Mouse (Mus musculus) myocyte (in vitro differentiated cells): ENCODE measurements around the gene Rnaseh2c. TPM values are rescaled to one million over a fixed set of nuclear protein-coding genes. Genes with fewer than 3 reads are reported as not detected.
A peak's percentile ranks its signal among the peaks of the same experiment; 100 is the strongest.

ENCODE experiments used
- H3K27me3 ChIP-seq: one replicate; pipeline ENCODE4 v1.6.1; 2011; ENCODE audit not compliant: control insufficient read depth, insufficient read depth, insufficient read length
- H3K36me3 ChIP-seq: one replicate; pipeline ENCODE4 v1.6.1; 2011; ENCODE audit not compliant: control insufficient read depth, insufficient read depth
- H3K4me2 ChIP-seq: one replicate; pipeline ENCODE4 v1.6.1; 2011; ENCODE audit warnings: low read depth, control low read depth
- H3K4me3 ChIP-seq: one replicate; pipeline ENCODE4 v1.5.1; 2011; ENCODE audit warnings: mild to moderate bottlenecking, control low read depth, moderate library complexity
- H3K79me2 ChIP-seq: one replicate; pipeline ENCODE4 v1.6.1; 2011; ENCODE audit not compliant: control insufficient read depth, insufficient read depth
- H3ac ChIP-seq: one replicate; pipeline ENCODE4 v1.6.1; 2011; ENCODE audit not compliant: control insufficient read depth, insufficient read length
- CEBPB ChIP-seq: IDR thresholded peaks from 2 replicates; pipeline ENCODE4 v1.6.1; 2011; ENCODE audit warnings: mild to moderate bottlenecking, moderate library complexity; ENCODE audit not compliant: poor library complexity, insufficient read depth, severe bottlenecking
- E2F4 ChIP-seq: IDR thresholded peaks from one replicate; pipeline ENCODE4 v1.6.1; 2011; ENCODE audit warnings: mild to moderate bottlenecking, control low read depth, moderate library complexity; ENCODE audit not compliant: insufficient read depth
- MAX ChIP-seq: IDR thresholded peaks from one replicate; pipeline ENCODE4 v1.6.1; 2011; ENCODE audit warnings: low read depth, mild to moderate bottlenecking, control low read depth
- MYOD1 ChIP-seq, 3 experiments: IDR thresholded peaks; one replicate each; pipeline ENCODE4 v1.6.1; 2011; ENCODE audit warnings: control low read depth in 2 of 3, low read depth in 2 of 3, mild to moderate bottlenecking in 2 of 3, moderate library complexity in 1 of 3; ENCODE audit not compliant: insufficient read length in 2 of 3, control insufficient read depth in 1 of 3
- MYOG ChIP-seq, 3 experiments: IDR thresholded peaks; one replicate each; pipeline ENCODE4 v1.6.1; 2011; ENCODE audit warnings: control low read depth in 2 of 3, low read depth in 2 of 3, mild to moderate bottlenecking in 2 of 3; ENCODE audit not compliant: insufficient read length in 2 of 3, control insufficient read depth in 1 of 3, insufficient read depth in 1 of 3
- POLR2A ChIP-seq: IDR thresholded peaks from one replicate; pipeline ENCODE4 v1.6.1; 2011; ENCODE audit warnings: low read depth, mild to moderate bottlenecking, control low read depth, moderate library complexity; ENCODE audit not compliant: insufficient read length
- POLR2AphosphoS2 ChIP-seq: IDR thresholded peaks from one replicate; pipeline ENCODE4 v1.6.1; 2011; ENCODE audit warnings: low read depth, control low read depth; ENCODE audit not compliant: insufficient read length
- REST ChIP-seq: IDR thresholded peaks from one replicate; pipeline ENCODE4 v1.6.1; 2011; ENCODE audit warnings: mild to moderate bottlenecking, control low read depth, moderate library complexity; ENCODE audit not compliant: insufficient read depth, insufficient read length
- SRF ChIP-seq: IDR thresholded peaks from one replicate; pipeline ENCODE4 v1.6.1; 2011; ENCODE audit warnings: low read depth; ENCODE audit not compliant: control insufficient read depth, insufficient read length
- TCF12 ChIP-seq: IDR thresholded peaks from one replicate; pipeline ENCODE4 v1.6.1; 2011; ENCODE audit warnings: mild to moderate bottlenecking, control low read depth; ENCODE audit not compliant: poor library complexity, insufficient read depth, severe bottlenecking
- TCF3 ChIP-seq: IDR thresholded peaks from one replicate; pipeline ENCODE4 v1.6.1; 2011; ENCODE audit warnings: low read depth, control low read depth; ENCODE audit not compliant: insufficient read length
- USF1 ChIP-seq: IDR thresholded peaks from one replicate; pipeline ENCODE4 v1.6.1; 2011; ENCODE audit warnings: low read depth, mild to moderate bottlenecking, control low read depth, moderate library complexity
- polyA plus RNA-seq: library from polyadenylated mRNA; unstranded; fragments of >200 nt; fragmentation: generic; extraction: Trizol; gene quantifications from one replicate; pipeline ENCODE4 v1.2.1, GENCODE M21; 2012; ENCODE audit warnings: missing spikeins

Rnaseh2c gene
- polyA plus RNA-seq, 1 experiment: 31.9 TPM

GRCm38 (mm10) chr19:5637069-5638047 lies 35.7 kb downstream of the Rnaseh2c start, which contains the start of gene Rela:
Gene Rela, plus strand, starts transcription at chr19:5637483.
- H3K79me2 ChIP-seq: peaks cover 12% of the 10 kb centered on the region
- H3K27me3 ChIP-seq: no peaks in the 10 kb centered on the region
- H3K4me2 ChIP-seq: peak within 1 kb of the TSS; percentile 95
- H3K36me3 ChIP-seq: peaks cover 18% of the 10 kb centered on the region
- H3K4me3 ChIP-seq: peak within 1 kb of the TSS; percentile 55
- TF ChIP-seq MYOG (IDR thresholded peaks at IDR 0.05; ENCODE audit: control insufficient read depth in 1 of 3, insufficient read depth in 1 of 3, insufficient read length in 2 of 3, low read depth in 2 of 3) (peak in 2 of 3 experiments; percentile 50 to 78), E2F4 (no peak), REST (no peak), SRF (no peak), CEBPB (no peak), TCF3 (no peak), POLR2AphosphoS2 (no peak), MAX (no peak), POLR2A (peak; percentile 83), TCF12 (no peak), MYOD1 (IDR thresholded peaks at IDR 0.05; ENCODE audit: control insufficient read depth in 1 of 3, insufficient read length in 2 of 3, low read depth in 2 of 3) (peak in 2 of 3 experiments; percentile 80 to 92), USF1 (no peak)
- H3ac ChIP-seq: peak within 1 kb of the TSS; percentile 73

DNA sequence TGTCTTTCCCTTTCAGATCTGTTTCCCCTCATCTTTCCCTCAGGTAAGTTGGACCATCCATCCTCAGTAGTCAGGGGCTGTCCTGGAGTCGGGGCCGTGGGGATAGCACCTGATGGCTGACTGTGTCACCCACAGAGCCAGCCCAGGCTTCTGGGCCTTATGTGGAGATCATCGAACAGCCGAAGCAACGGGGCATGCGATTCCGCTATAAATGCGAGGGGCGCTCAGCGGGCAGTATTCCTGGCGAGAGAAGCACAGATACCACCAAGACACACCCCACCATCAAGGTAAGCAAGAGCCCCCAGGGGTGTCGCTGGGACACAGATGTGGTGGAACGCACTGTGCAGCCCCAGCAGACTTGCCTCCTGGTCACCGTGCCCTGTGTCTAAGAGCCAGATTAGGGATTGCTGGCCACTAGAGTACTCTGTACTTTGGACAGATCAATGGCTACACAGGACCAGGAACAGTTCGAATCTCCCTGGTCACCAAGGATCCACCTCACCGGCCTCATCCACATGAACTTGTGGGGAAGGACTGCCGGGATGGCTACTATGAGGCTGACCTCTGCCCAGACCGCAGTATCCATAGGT lies 36.8 kb downstream of the Rnaseh2c start:
- TF ChIP-seq SRF (no peak), MAX (no peak), USF1 (no peak), MYOD1 (IDR thresholded peaks at IDR 0.05; ENCODE audit: control insufficient read depth in 1 of 3, insufficient read length in 2 of 3, low read depth in 2 of 3) (no peak), CEBPB (no peak)
- peak overlapping the region; percentile 78 for H3K4me2 ChIP-seq
- H3K4me3 ChIP-seq: peak overlapping the region; percentile 55
- H3K27me3 ChIP-seq: no peaks in the 10 kb centered on the region
- peaks cover 28% of the 10 kb centered on the region for H3K36me3 ChIP-seq
- H3K79me2 ChIP-seq: peaks cover 12% of the 10 kb centered on the region
- H3ac ChIP-seq: peak overlapping the region; percentile 73

- Histone ChIP-seq H3K36me3 (peaks cover 45% of the 10 kb centered on the region), H3K4me2 (no peak overlapping the region), H3K4me3 (no peak overlapping the region), H3K27me3 (no peaks in the 10 kb centered on the region), H3K79me2 (peaks cover 12% of the 10 kb centered on the region), H3ac (no peak overlapping the region)
- TF ChIP-seq POLR2A (no peak), CEBPB (no peak), MYOD1 (IDR thresholded peaks at IDR 0.05; ENCODE audit: control insufficient read depth in 1 of 3, insufficient read length in 2 of 3, low read depth in 2 of 3) (no peak), TCF3 (no peak), SRF (no peak), E2F4 (no peak), MYOG (IDR thresholded peaks at IDR 0.05; ENCODE audit: control insufficient read depth in 1 of 3, insufficient read depth in 1 of 3, insufficient read length in 2 of 3, low read depth in 2 of 3) (no peak), REST (no peak), TCF12 (no peak), POLR2AphosphoS2 (no peak)
Observed at GRCm38 (mm10) chr19:5640339-5640738, 38.7 kb downstream of the Rnaseh2c start.

DNA sequence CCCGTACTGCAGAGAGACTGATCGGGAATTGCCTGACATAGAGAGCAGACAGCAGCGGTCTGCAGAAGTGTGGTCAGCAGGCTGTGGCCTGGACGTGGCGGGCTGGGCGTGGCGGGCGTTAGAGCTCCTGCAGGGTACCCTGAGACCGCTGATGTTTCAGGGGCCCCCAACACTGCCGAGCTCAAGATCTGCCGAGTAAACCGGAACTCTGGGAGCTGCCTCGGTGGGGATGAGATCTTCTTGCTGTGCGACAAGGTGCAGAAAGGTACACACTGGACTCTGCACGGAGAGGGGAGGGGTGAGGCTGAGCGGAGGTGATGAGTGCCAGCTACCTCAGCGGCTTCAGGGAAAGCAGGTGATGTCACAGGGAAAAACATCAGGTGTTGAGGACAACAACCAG lies 39.3 kb downstream of the Rnaseh2c start:
- TF ChIP-seq POLR2AphosphoS2 (no peak), MYOD1 (IDR thresholded peaks at IDR 0.05; ENCODE audit: control insufficient read depth in 1 of 3, insufficient read length in 2 of 3, low read depth in 2 of 3) (no peak), SRF (no peak)
- peaks cover 48% of the 10 kb centered on the region for H3K36me3 ChIP-seq
- H3ac ChIP-seq: no peak overlapping the region
- H3K27me3 ChIP-seq: no peaks in the 10 kb centered on the region
- no peak overlapping the region for H3K4me3 ChIP-seq
- no peak overlapping the region for H3K4me2 ChIP-seq
- H3K79me2 ChIP-seq: peaks cover 12% of the 10 kb centered on the region

GRCm38 (mm10) chr19:5641641-5642040 lies 40.0 kb downstream of the Rnaseh2c start:
- no peak for TF ChIP-seq MYOG (IDR thresholded peaks at IDR 0.05; ENCODE audit: control insufficient read depth in 1 of 3, insufficient read depth in 1 of 3, insufficient read length in 2 of 3, low read depth in 2 of 3)
- TF ChIP-seq CEBPB: no peak
- TF ChIP-seq MYOD1 (IDR thresholded peaks at IDR 0.05; ENCODE audit: control insufficient read depth in 1 of 3, insufficient read length in 2 of 3, low read depth in 2 of 3): no peak
- TF ChIP-seq MAX: no peak
- TF ChIP-seq POLR2A: no peak
- no peak for TF ChIP-seq SRF
- no peak for TF ChIP-seq REST
- TF ChIP-seq USF1: no peak
- TF ChIP-seq POLR2AphosphoS2: no peak
- no peak for TF ChIP-seq TCF12
- no peak for TF ChIP-seq E2F4
- no peak for TF ChIP-seq TCF3
- Histone ChIP-seq H3ac (no peak overlapping the region), H3K4me3 (no peak overlapping the region), H3K4me2 (no peak overlapping the region), H3K36me3 (peaks cover 48% of the 10 kb centered on the region), H3K79me2 (peaks cover 12% of the 10 kb centered on the region), H3K27me3 (no peaks in the 10 kb centered on the region)
